Mouse (Mus musculus) small intestine, adult 2 months (tissue): ENCODE results near the gene Micu1. TPM values are rescaled to one million over a fixed set of nuclear protein-coding genes. Genes with fewer than 3 reads are reported as not detected.

Experiments used
- H3K27ac ChIP-seq: fragments of 200-500 bp; 2 replicates; pipeline ENCODE4 v1.5.1; 2012; ENCODE audit warnings: low read depth, low read length, control low read depth, inconsistent platforms; ENCODE audit not compliant: insufficient read depth
- H3K27me3 ChIP-seq: fragments of 200-500 bp; 2 replicates; pipeline ENCODE4 v1.6.1; 2012; ENCODE audit warnings: mild to moderate bottlenecking, moderate library complexity, low read length, inconsistent platforms; ENCODE audit not compliant: control insufficient read depth, insufficient read depth
- H3K36me3 ChIP-seq: fragments of 200-500 bp; 2 replicates; pipeline ENCODE4 v1.6.1; 2012; ENCODE audit warnings: mild to moderate bottlenecking, low read length, control low read depth, inconsistent platforms; ENCODE audit not compliant: control insufficient read depth, insufficient read depth
- H3K4me1 ChIP-seq: fragments of 200-500 bp; 2 replicates; pipeline ENCODE4 v1.6.1; 2012; ENCODE audit warnings: low read length, inconsistent platforms, mixed read lengths; ENCODE audit not compliant: control insufficient read depth, insufficient read depth, insufficient read length
- H3K4me3 ChIP-seq: fragments of 200-500 bp; 2 replicates; pipeline ENCODE4 v1.5.1; 2012; ENCODE audit warnings: low read depth, mild to moderate bottlenecking, control low read depth, inconsistent platforms, low read length, moderate library complexity
- CTCF ChIP-seq: fragments of 200-500 bp; IDR thresholded peaks from 2 replicates; pipeline ENCODE4 v1.5.1; 2012; ENCODE audit warnings: low read depth, mild to moderate bottlenecking, control low read depth, inconsistent platforms, low read length, moderate library complexity, mixed read lengths; ENCODE audit not compliant: insufficient replicate concordance, insufficient read length; ENCODE audit errors: extremely low read depth
- POLR2A ChIP-seq: fragments of 200-500 bp; IDR thresholded peaks from 2 replicates; pipeline ENCODE4 v1.6.1; 2012; ENCODE audit warnings: low read depth, mild to moderate bottlenecking, control low read depth, inconsistent platforms, low read length, moderate library complexity
- WGBS: fragments of 180-500 bp; shearing (Covaris S2); methylation state at CpG from one replicate; pipeline ENCODE4 v1.1.7; 2018; 5-methylcytosine and 5-hydroxymethylcytosine counted together
- polyA plus RNA-seq: library from polyadenylated mRNA; depleted of rRNA; stranded (reverse); fragments of >200 nt; gene quantifications from 2 replicates; pipeline ENCODE4 v1.2.3, GENCODE M21; 2012

Micu1 gene
- polyA plus RNA-seq, 1 experiment, result 134 TPM

DNA sequence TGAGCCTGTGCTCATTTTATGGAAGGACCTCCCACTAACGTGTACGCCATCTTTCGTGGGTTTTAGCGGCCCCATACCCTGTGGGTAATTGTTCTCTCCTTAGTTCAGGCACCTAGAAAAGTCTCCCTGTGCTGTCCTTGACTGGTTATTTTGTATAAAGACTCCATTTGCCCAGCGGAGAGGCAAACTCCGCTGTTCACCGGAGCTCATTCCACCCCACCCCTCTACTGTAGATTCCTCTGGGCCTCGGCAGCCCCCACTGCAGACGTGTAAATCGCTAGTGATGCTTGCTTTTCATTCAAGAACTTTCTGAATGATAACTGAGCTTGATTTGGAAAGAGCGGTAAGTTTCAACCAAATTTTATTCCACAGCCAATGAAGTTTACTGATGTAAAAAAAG, 53.4 kb downstream of the Micu1 start:
- Histone ChIP-seq H3K4me3 (no peak overlapping the region), H3K36me3 (peaks cover 21% of the 10 kb centered on the region), H3K4me1 (peaks cover 8% of the 10 kb centered on the region), H3K27me3 (no peaks in the 10 kb centered on the region), H3K27ac (no peak overlapping the region)
- no peak for TF ChIP-seq CTCF
- TF ChIP-seq POLR2A, result no peak
- 94% methylated on average over 11 of the region's 11 CpGs for WGBS

DNA sequence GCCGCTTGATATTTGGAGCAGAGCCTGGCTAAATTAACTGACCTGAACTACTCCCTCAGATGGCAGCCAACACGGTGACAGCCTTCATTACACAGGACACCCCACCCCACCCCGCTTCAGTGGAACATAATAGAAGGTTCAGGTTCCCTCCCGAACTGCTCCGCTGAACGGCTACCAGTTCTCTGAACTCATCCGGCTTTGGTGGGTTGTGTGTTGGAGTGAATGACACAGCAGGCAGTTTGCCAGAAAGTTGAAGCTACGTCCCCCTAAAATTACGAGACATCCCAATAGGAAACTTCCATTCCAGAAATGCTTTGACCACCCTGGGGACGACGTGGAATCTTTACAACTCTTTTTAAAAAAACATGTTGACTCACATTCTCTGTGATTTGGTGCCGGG, 53.8 kb downstream of the Micu1 start:
- TF ChIP-seq CTCF, result no peak
- TF ChIP-seq POLR2A, result no peak
- no peak overlapping the region for H3K4me3 ChIP-seq
- H3K36me3 ChIP-seq, result peaks cover 20% of the 10 kb centered on the region
- 77% methylated on average over 12 of the region's 12 CpGs for WGBS
- peaks cover 8% of the 10 kb centered on the region for H3K4me1 ChIP-seq
- H3K27me3 ChIP-seq, result no peaks in the 10 kb centered on the region
- peak overlapping the region; percentile 90; the same call in 1 of the 2 replicates for H3K27ac ChIP-seq

DNA sequence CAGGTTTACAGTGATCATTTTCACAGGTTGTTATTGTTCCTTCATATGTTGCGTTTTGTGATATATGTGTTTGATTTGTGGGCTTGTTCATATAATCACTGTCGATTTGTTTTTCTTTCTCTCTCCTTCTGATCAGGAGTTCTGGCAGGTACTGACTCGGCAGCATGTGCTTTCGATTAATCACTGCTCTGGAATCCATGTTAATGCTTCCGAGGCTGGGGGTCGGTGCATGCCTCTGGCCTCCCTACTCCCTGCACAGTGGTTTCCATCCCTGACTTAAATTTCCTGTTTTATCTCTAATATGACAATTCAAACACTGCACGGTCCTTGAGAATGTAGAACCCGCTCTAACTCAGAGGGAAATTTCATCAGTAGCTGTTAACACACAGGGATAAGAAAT, 54.3 kb downstream of the Micu1 start:
- peaks cover 8% of the 10 kb centered on the region for H3K4me1 ChIP-seq
- peak overlapping the region; percentile 90 for H3K27ac ChIP-seq
- no peak for TF ChIP-seq POLR2A
- no peak for TF ChIP-seq CTCF
- peaks cover 19% of the 10 kb centered on the region for H3K36me3 ChIP-seq
- 31% methylated on average over 8 of the region's 8 CpGs for WGBS
- H3K4me3 ChIP-seq, result no peak overlapping the region
- no peaks in the 10 kb centered on the region for H3K27me3 ChIP-seq

DNA sequence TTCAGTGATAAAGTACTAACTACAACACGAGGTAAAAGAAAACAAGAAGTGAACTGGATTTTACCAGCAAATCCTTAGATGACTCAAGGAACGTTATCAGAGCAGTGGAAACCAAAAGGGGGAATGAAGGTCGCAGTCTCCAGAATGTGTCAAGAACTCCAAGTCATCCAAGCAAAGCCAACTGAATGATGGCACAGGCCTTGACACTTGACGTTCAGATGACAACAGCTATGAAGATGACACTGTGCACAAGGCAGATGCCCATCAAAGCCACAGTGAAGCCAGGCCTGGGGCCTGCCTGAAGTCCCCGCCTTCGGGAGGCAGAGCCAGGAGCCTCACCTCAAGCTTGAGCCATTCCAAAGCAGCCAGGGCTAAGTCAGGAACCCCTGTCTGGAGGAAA, 62.5 kb downstream of the Micu1 start:
- WGBS, result 95% methylated on average over 6 of the region's 6 CpGs
- no peak for TF ChIP-seq POLR2A
- TF ChIP-seq CTCF, result no peak
- peaks cover 18% of the 10 kb centered on the region for H3K36me3 ChIP-seq

GRCm38 (mm10) chr10:59768369-59769079, 66.2 kb downstream of the Micu1 start:
- H3K4me3 ChIP-seq, result no peak overlapping the region
- H3K27me3 ChIP-seq, result no peaks in the 10 kb centered on the region
- 73% methylated on average over 13 of the region's 13 CpGs for WGBS
- no peaks in the 10 kb centered on the region for H3K4me1 ChIP-seq
- H3K27ac ChIP-seq, result no peak overlapping the region
- TF ChIP-seq CTCF, result no peak
- no peak for TF ChIP-seq POLR2A
- peaks cover 24% of the 10 kb centered on the region for H3K36me3 ChIP-seq

More for the DNA sequence above, 62.5 kb downstream of the Micu1 start:
- Histone ChIP-seq H3K4me1 (no peaks in the 10 kb centered on the region), H3K27me3 (no peaks in the 10 kb centered on the region), H3K4me3 (no peak overlapping the region), H3K27ac (no peak overlapping the region)

DNA sequence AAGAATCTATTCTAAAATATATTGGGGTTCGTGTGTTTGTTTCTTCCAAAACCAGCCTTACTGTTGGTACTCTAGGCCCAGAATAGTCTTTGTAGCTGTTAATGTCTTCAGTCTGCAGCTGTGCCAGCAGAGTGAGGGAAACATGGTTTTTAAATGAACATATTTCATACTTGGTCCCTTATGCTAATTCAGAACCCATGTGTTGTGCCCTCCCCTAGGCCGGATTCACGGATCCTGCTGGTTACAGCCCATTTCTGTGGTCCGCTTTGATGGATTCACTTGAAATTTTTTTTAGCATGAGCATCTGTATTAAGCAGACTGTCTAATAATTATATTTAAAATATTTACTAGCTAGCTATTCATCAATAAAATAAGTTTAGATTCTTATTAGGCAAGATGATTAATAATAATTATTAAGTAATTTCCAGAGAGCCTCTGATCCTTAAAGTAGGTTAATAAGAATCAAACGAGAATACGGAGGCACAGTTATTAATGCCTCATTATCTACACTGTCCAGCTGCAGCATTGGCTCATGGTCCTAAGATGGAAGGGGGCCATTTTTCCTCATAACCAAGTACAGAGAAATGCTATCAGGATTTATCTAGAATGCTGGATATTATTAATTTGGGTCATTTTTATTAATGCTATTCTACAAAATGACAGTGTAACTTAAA, 69.2 kb downstream of the Micu1 start:
- H3K27ac ChIP-seq, result no peak overlapping the region
- TF ChIP-seq CTCF, result no peak
- peaks cover 23% of the 10 kb centered on the region for H3K36me3 ChIP-seq
- WGBS, result 91% methylated on average over 6 of the region's 6 CpGs
- no peak overlapping the region for H3K4me3 ChIP-seq
- H3K27me3 ChIP-seq, result no peaks in the 10 kb centered on the region
- no peaks in the 10 kb centered on the region for H3K4me1 ChIP-seq

- 79% methylated on average over 2 of the region's 2 CpGs for WGBS
- no peaks in the 10 kb centered on the region for H3K27me3 ChIP-seq
- H3K36me3 ChIP-seq, result peaks cover 24% of the 10 kb centered on the region
- no peak overlapping the region for H3K27ac ChIP-seq
- TF ChIP-seq CTCF (no peak), POLR2A (no peak)
- H3K4me1 ChIP-seq, result no peaks in the 10 kb centered on the region
- H3K4me3 ChIP-seq, result no peak overlapping the region
Observed at GRCm38 (mm10) chr10:59772049-59772397, 69.7 kb downstream of the Micu1 start.
